Mouse (Mus musculus): ENCODE measurements around the gene Lhb. TPM values are rescaled to one million over a fixed set of nuclear protein-coding genes. Genes with fewer than 3 reads are reported as not detected.

Lhb gene
- total RNA-seq, 2 experiments from 2014 or later = not detected

DNA sequence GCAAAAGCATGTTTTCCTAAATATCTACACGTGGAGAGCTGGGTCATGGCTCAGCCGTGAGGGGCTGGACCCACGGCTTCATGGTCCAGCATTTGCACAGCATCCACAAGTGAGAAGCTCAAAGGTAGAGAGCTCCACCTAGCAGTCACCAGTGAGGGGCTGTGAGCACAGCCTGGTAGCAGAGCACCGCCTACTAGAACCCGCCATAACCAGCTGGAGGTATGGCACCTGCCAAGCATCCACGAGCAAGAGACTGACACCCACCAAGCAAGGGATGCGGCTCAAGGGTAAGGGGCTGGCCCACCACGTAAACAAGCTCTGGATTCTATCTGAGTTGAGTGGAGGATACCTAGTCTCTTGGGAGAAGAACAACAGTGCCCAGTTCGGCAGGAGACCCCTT, 44.9 kb downstream of the Lhb start:
- intact Hi-C loops (cut with DNase I) = loop anchor here (10.0 kb wide), 1 partner anchor 239 kb away; the partner anchor contains the start of gene Dbp
- DNase-seq (ENCODE audit: low spot score in 2 of 2) = no peak

DNA sequence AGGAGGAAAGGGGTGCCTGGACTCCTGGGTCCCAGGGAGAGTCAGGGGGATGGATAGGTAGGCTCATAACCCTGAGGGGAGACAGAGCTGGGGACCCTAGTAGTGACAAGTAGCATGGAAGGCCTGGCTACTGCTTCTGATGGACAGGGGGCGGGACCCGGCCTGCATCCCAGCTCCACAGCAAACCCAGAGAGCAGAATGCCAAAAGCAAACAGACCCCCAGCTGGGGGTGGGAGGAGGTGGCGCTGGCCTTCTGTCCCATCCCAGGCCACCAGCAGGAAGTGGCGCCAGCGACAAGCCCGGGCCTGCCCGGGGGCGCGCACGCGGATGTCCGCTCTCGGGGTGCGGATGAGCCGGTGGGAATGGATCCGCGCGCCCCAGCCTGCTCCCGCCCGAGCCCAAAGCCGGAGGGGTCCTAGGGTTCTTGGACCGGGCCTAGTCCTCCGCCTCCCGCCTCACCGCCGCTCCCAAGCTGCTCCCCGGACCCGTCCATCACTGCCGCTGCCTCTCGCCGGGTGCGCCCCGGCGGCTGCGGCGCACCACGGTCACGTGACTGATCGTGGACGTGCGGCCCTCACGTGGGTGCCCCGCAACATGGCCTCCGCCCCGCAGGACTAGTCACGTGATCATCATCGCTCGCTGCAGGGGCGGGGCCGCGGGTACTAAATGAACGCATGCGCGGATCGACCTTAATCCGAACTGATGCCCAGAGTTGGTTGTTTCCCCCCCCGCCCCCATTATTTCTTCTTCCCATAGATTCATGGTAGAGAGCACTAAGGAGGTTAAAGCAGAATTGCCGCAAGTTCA, 45.9 kb downstream of the Lhb start, which contains the start of gene Bax:
Gene Bax (minus strand): TSS at position 616 of the 807 bp plus-strand sequence.
- intact Hi-C loops (cut with DNase I) = loop anchor here (10.0 kb wide), 1 partner anchor 238 kb away; the partner anchor contains the start of gene Dbp
- DNase-seq (ENCODE audit: low spot score in 2 of 2) = peak; percentile 97

DNA sequence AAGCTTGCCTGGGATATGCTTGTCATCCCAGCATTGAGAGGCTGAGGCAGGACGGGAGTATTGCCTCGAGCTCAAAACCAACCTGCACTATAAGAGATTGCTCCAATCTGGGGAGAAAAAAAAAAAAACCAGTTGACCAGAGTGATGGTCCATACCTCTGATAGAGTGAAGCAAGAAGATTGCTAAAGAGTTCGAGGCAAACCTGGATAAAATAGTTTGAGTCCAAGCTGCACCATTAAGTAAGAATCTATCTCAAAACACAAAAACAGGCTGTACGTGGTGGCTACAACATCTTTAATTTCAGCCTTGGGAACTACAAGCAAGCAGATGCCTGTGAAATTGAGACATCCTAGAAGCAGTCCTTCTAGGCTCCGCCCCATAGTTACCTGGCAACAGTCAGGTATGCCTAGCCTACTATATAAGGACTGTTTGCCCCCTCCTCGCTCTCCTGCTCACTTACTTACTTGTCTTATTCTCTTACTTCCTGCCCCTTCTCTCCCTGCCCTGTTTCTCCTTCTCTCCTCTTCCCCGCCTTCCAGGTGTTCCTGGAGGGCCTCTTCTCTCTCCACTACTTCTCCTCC, 46.6 kb downstream of the Lhb start:
- intact Hi-C loops (cut with DNase I) = loop anchor here (10.0 kb wide), 1 partner anchor 238 kb away; the partner anchor contains the start of gene Dbp

DNA sequence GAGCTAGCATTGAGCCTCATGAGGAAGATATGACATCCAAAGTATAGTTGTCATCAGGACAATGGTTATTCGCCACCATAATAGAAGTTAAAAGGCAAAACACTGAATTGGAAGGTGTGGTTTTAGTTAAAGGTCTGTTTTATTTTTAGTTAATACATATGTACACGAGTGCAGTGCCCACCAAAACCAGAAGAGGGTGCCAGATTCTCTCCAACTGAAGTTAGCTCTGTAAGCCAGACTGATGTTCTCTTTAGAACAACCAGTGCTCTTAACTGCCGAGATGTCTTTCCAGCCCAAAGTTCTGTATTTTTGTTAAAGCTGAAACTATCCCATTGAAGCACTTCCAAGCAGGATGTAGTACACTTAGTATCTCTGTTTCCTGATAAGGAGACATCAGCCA, 50.2 kb downstream of the Lhb start:
- DNase-seq (ENCODE audit: low spot score in 2 of 2) = peak; percentile 79 to 85
- intact Hi-C loops (cut with DNase I) = no loop called here

More for the DNA sequence above, 46.6 kb downstream of the Lhb start:
- no peak for DNase-seq (ENCODE audit: low spot score in 2 of 2)

Small RNAs within 50 kb of the gene (microRNA-seq; reads per million reads assigned to microRNA genes)
- 0 reads per million in 2 experiments for gene Gm22133

Other genes with a start within 250 kb of the Lhb start
- under 1 TPM in 1 of 2 experiments, not detected in 1; 0.18 TPM for gene Gfy, start 241.3 kb upstream of the Lhb start, total RNA-seq (2021)
- not detected for gene Pth2, start 239.8 kb upstream of the Lhb start, total RNA-seq (2021)
- 1 to 10 TPM; 5.2 to 5.3 TPM for gene Ccdc155, start 215.9 kb upstream of the Lhb start, total RNA-seq (2021)
- 10 to 100 TPM; 25.1 to 29.2 TPM for gene Dkkl1, start 208.7 kb upstream of the Lhb start, total RNA-seq (2021)
- gene Tead2, start 205.1 kb upstream of the Lhb start, total RNA-seq (2021) = 1 to 10 TPM; 2.8 to 5.5 TPM
- gene Cd37, start 181.7 kb upstream of the Lhb start, total RNA-seq (2021) = 1 to 10 TPM; 2.5 to 4.4 TPM
- gene Slc6a16, start 179.7 kb upstream of the Lhb start, total RNA-seq (2021) = 1 to 10 TPM; 1.6 to 1.9 TPM
- under 1 TPM in 1 of 2 experiments, not detected in 1; 0.23 TPM for gene Slc6a21, start 143.3 kb upstream of the Lhb start, total RNA-seq (2021)
- gene Trpm4, start 87.0 kb upstream of the Lhb start, total RNA-seq (2021) = 10 to 100 TPM; 13.2 to 24.9 TPM
- gene Hrc, start 85.5 kb upstream of the Lhb start, total RNA-seq (2021) = under 1 TPM; 0.23 to 0.94 TPM
- gene Ppfia3, start 53.8 kb upstream of the Lhb start, total RNA-seq (2021) = 100 to 1,000 TPM; 151 to 152 TPM
- 100 to 1,000 TPM; 170 to 176 TPM for gene Lin7b, start 50.2 kb upstream of the Lhb start, total RNA-seq (2021)
- gene Snrnp70, start 25.1 kb upstream of the Lhb start, total RNA-seq (2021) = 100 to 1,000 TPM; 341 to 386 TPM
- not detected for gene Kcna7, start 15.2 kb upstream of the Lhb start, total RNA-seq (2021)
- under 1 TPM in 1 of 2 experiments, not detected in 1; 0.16 TPM for gene Ntf5, start 7.1 kb upstream of the Lhb start, total RNA-seq (2021)
- 10 to 100 TPM; 15.7 to 16.5 TPM for gene Gys1, start 14.0 kb downstream of the Lhb start, total RNA-seq (2021)
- 10 to 100 TPM; 30.4 to 33.0 TPM for gene Ruvbl2, start 17.3 kb downstream of the Lhb start, total RNA-seq (2021)
- 100 to 1,000 TPM; 207 to 225 TPM for gene Ftl1, start 39.1 kb downstream of the Lhb start, total RNA-seq (2021)
- 10 to 100 TPM; 67.0 to 69.8 TPM for gene Bax, start 46.1 kb downstream of the Lhb start, total RNA-seq (2021)
- not detected for gene Tulp2, start 61.1 kb downstream of the Lhb start, total RNA-seq (2021)
- under 1 TPM in 1 of 2 experiments, not detected in 1; 0.73 TPM for gene Gm45808, start 66.0 kb downstream of the Lhb start, total RNA-seq (2021)
- 1 to 10 TPM; 2.7 to 4.0 TPM for gene Dhdh, start 68.0 kb downstream of the Lhb start, total RNA-seq (2021)
- 100 to 1,000 TPM; 103 to 105 TPM for gene Nucb1, start 89.6 kb downstream of the Lhb start, total RNA-seq (2021)
- 10 to 100 TPM; 22.0 to 22.2 TPM for gene Ppp1r15a, start 105.4 kb downstream of the Lhb start, total RNA-seq (2021)
- gene Plekha4, start 105.5 kb downstream of the Lhb start, total RNA-seq (2021) = 1 to 10 TPM; 1.2 to 2.7 TPM
- under 1 TPM in 1 of 2 experiments, not detected in 1; 0.25 TPM for gene Hsd17b14, start 134.1 kb downstream of the Lhb start, total RNA-seq (2021)
- 10 to 100 TPM; 23.0 to 23.6 TPM for gene Bcat2, start 149.3 kb downstream of the Lhb start, total RNA-seq (2021)
- gene Fgf21, start 194.7 kb downstream of the Lhb start, total RNA-seq (2021) = not detected
- gene Fut1, start 196.5 kb downstream of the Lhb start, total RNA-seq (2021) = under 1 TPM in 1 of 2 experiments, not detected in 1; 0.21 TPM
- not detected for gene Izumo1, start 201.0 kb downstream of the Lhb start, total RNA-seq (2021)
- gene Rasip1, start 206.7 kb downstream of the Lhb start, total RNA-seq (2021) = 1 to 10 TPM; 8.1 to 8.2 TPM
- 1 to 10 TPM; 2.4 to 3.6 TPM for gene Mamstr, start 219.2 kb downstream of the Lhb start, total RNA-seq (2021)
- gene Fut2, start 245.6 kb downstream of the Lhb start, total RNA-seq (2021) = under 1 TPM in 1 of 2 experiments, not detected in 1; 0.21 TPM